Mouse (Mus musculus): ENCODE results near the gene Stra6l. TPM values are rescaled to one million over a fixed set of nuclear protein-coding genes. Genes with fewer than 3 reads are reported as not detected.

Gene Stra6l
- total RNA-seq, 1 experiment from 2014 or later = 0.24 TPM

- peak; percentile 36 for DNase-seq
Measured at GRCm38 (mm10) chr4:45844355-45844754, 4.1 kb upstream of the Stra6l start.

- DNase-seq = no peak
Measured at GRCm38 (mm10) chr4:45846263-45846662, 2.2 kb upstream of the Stra6l start.

GRCm38 (mm10) chr4:45848825-45849156 is 327 bp downstream of the Stra6l start:
- no peak for DNase-seq

- DNase-seq = no peak
Measured at GRCm38 (mm10) chr4:45849419-45849818, 955 bp downstream of the Stra6l start.

- peak; percentile 48 for DNase-seq
Measured at GRCm38 (mm10) chr4:45851640-45852051, 3.2 kb downstream of the Stra6l start.

- no peak for DNase-seq
Measured at GRCm38 (mm10) chr4:45853496-45854246, 5.2 kb downstream of the Stra6l start.

GRCm38 (mm10) chr4:45855803-45856424 is 7.5 kb downstream of the Stra6l start:
- DNase-seq = peak; percentile 74

GRCm38 (mm10) chr4:45861160-45861559 is 12.7 kb downstream of the Stra6l start:
- DNase-seq = no peak

- no peak for DNase-seq
Measured at GRCm38 (mm10) chr4:45867416-45867815, 19.0 kb downstream of the Stra6l start.

- no peak for DNase-seq
Measured at GRCm38 (mm10) chr4:45869021-45869815, 20.8 kb downstream of the Stra6l start.

- DNase-seq = no peak
Measured at GRCm38 (mm10) chr4:45872147-45872546, 23.7 kb downstream of the Stra6l start.

- peak; percentile 20 for DNase-seq
Measured at GRCm38 (mm10) chr4:45878929-45879328, 30.5 kb downstream of the Stra6l start.

- no peak for DNase-seq
Measured at GRCm38 (mm10) chr4:45882521-45882920, 34.1 kb downstream of the Stra6l start.

- DNase-seq = no peak
Measured at GRCm38 (mm10) chr4:45883250-45883649, 34.8 kb downstream of the Stra6l start.

GRCm38 (mm10) chr4:45889487-45889886 is 41.0 kb downstream of the Stra6l start:
- no peak for DNase-seq

- peak; percentile 88 for DNase-seq
Measured at GRCm38 (mm10) chr4:45890066-45890761, 41.8 kb downstream of the Stra6l start, which contains the start of gene Ccdc180. Ccdc180 (plus strand) TSS chr4:45890303.

GRCm38 (mm10) chr4:45896425-45897081 is 48.1 kb downstream of the Stra6l start:
- no peak for DNase-seq

- no peak for DNase-seq
Measured at GRCm38 (mm10) chr4:45898413-45898812, 49.9 kb downstream of the Stra6l start.

- DNase-seq = no peak
Measured at GRCm38 (mm10) chr4:45909256-45909655, 60.8 kb downstream of the Stra6l start.

- no peak for DNase-seq
Measured at GRCm38 (mm10) chr4:45909924-45910323, 61.5 kb downstream of the Stra6l start.

GRCm38 (mm10) chr4:45911256-45911655 is 62.8 kb downstream of the Stra6l start:
- no peak for DNase-seq

GRCm38 (mm10) chr4:45911876-45912275 is 63.4 kb downstream of the Stra6l start:
- no peak for DNase-seq
